Mouse (Mus musculus): ENCODE results near the gene Traf6.

GRCm38 (mm10) chr2:101652204-101652920 lies 25.9 kb upstream of the Traf6 start:
- TF ChIP-seq CTCF (IDR thresholded peaks at IDR 0.05) (no peak), EP300 (IDR thresholded peaks at IDR 0.05) (no peak)

All from lung, postnatal 0 days (tissue).